Mouse (Mus musculus): ENCODE results near the gene Oas1f. TPM values are rescaled to one million over a fixed set of nuclear protein-coding genes. Genes with fewer than 3 reads are reported as not detected.
"Not testable (repeated sequence)": the region's sequence is repeated elsewhere in the genome, so short reads cannot be mapped to it uniquely, and the experiment has no call there.

Gene Oas1f
- polyA plus RNA-seq, 1 experiment, result not detected

DNA sequence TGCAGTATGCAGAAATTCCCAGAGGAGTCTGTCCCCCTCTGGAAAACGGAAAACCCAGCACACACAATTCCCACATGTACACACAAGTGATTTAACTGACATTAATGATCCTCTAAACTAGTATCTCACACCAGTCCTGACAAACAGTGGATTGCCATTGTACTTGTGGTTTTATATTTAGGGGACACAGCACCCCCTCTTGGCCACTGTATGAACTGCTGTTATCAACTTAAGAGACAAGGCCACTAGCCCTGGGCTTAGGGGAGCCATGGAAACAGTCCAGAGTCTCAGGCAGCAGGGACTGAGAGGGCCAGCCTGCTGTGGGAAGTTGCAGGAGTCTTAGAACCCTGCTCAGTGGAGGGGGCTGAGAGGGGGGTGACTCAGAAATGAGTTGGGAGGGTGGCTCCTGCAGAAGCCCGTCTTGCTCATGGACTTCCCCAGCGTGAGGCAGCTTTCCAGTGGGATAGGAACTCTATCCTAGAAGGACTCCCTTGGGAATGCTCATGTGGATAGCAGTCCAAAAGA lies 18.2 kb downstream of the Oas1f start:
- Histone ChIP-seq H3K4me1 (ENCODE audit: control insufficient read depth, insufficient read depth, low read length) (no peaks in the 10 kb centered on the region), H3K4me3 (ENCODE audit: insufficient read depth, low read depth, low read length) (no peak overlapping the region), H3K27ac (ENCODE audit: insufficient read depth, low read depth, low read length) (no peak overlapping the region)
- 68% methylated on average over 3 of the region's 3 CpGs for WGBS
- TF ChIP-seq CTCF (IDR thresholded peaks at IDR 0.05; ENCODE audit: insufficient read depth, low read depth, low read length), result no peak
- TF ChIP-seq POLR2A (IDR thresholded peaks at IDR 0.05; ENCODE audit: insufficient read depth, low read depth, low read length), result no peak

DNA sequence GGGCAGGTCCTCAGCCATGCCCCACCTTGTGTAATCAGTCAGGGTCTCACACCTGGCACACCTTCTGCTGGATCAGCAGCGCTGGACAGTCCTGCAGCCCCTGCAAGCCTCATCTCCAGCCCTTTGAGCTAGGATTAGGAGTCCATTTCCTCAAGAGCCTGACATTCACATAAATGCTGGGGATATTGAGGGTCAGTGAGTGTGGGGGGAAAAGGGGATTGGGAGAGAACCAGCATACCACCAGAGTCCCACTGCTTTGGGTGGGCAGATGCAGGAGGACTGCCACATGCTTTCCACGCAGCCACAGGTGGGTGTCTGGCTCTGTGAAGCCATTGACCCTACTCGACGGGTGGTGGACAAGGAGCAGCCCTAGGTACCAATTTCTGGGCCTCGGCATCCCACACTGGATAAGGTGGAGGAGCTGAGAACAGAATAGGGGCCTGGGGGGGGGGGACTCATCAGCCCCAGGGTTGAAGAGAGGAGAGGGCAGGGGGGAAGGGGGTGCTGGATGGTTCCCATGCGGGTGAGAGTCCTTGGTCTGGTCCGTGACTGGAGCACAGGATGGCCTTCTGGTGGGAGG lies 22.4 kb downstream of the Oas1f start:
- Histone ChIP-seq H3K4me1 (ENCODE audit: control insufficient read depth, insufficient read depth, low read length) (no peaks in the 10 kb centered on the region), H3K4me3 (ENCODE audit: insufficient read depth, low read depth, low read length) (no peak overlapping the region), H3K27ac (ENCODE audit: insufficient read depth, low read depth, low read length) (no peak overlapping the region)
- no peak for TF ChIP-seq CTCF (IDR thresholded peaks at IDR 0.05; ENCODE audit: insufficient read depth, low read depth, low read length)
- TF ChIP-seq POLR2A (IDR thresholded peaks at IDR 0.05; ENCODE audit: insufficient read depth, low read depth, low read length), result no peak
- WGBS, result 83% methylated on average over 7 of the region's 7 CpGs

DNA sequence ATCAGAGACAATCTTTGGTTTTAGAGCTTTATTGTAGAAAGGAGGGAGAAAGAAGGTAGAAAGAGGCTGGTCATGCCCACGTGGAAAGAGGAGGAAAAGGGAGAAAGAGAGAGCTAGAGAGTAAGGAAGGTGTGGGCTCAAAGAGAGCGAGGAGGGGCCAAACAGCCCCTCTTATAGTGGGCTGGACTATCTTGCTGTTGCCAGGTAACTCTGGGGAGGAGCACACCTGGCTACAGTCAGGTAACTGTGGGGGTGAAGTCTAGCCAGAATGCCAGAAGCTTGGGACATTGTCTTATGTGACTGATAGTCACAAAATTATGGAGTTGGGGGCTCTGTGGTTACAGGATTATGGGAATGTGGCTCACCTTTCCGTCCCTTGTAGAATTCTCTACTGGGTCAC lies 22.9 kb downstream of the Oas1f start:
- Histone ChIP-seq H3K27ac (ENCODE audit: insufficient read depth, low read depth, low read length) (no peak overlapping the region), H3K4me1 (ENCODE audit: control insufficient read depth, insufficient read depth, low read length) (no peaks in the 10 kb centered on the region), H3K4me3 (ENCODE audit: insufficient read depth, low read depth, low read length) (no peak overlapping the region)
- 69% methylated on average over 3 of the region's 3 CpGs for WGBS
- TF ChIP-seq CTCF (IDR thresholded peaks at IDR 0.05; ENCODE audit: insufficient read depth, low read depth, low read length), result no peak

DNA sequence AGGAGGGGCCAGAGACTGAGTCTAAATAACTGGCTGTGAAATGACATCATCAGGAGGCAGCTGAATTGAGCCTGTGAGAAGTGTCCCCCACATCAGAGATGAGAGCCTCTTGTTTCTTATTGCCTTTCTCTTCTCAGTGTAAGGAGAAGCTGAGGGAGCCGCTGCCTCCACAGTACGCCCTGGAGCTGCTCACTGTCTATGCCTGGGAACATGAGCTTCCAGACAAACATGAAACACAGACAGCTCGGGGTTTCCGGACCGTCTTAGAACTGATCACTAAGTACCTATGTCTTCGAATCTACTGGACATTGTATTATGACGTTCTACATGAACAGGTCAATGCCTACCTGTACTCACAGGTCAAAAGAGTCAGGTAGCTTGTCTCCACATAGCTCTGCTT lies 23.6 kb downstream of the Oas1f start:
- Histone ChIP-seq H3K27ac (ENCODE audit: insufficient read depth, low read depth, low read length) (no peak overlapping the region), H3K4me1 (ENCODE audit: control insufficient read depth, insufficient read depth, low read length) (no peaks in the 10 kb centered on the region), H3K4me3 (ENCODE audit: insufficient read depth, low read depth, low read length) (no peak overlapping the region)
- WGBS, result 66% methylated on average over 7 of the region's 7 CpGs
- TF ChIP-seq CTCF (IDR thresholded peaks at IDR 0.05; ENCODE audit: insufficient read depth, low read depth, low read length), result no peak
- TF ChIP-seq POLR2A (IDR thresholded peaks at IDR 0.05; ENCODE audit: insufficient read depth, low read depth, low read length), result no peak

DNA sequence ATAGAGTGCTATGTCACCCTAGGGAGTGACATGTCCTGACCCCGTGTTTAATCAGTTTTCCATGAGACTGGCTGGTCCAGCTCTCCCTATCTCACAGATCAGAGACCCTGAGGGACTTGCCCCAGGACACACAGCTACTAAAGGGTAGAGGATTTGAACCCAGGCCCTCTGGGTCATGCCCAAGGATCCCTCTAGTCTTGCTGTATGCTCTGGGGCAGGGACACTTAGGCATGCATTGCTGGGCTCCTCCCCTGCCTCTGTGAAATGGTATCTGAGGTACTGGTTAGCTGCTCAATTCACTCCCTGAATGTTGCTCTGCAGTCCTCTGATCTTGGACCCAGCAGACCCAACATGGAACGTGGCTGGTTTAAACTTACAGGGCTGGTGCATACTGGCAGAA lies 24.3 kb downstream of the Oas1f start:
- H3K4me1 ChIP-seq (ENCODE audit: control insufficient read depth, insufficient read depth, low read length), result no peaks in the 10 kb centered on the region
- no peak for TF ChIP-seq CTCF (IDR thresholded peaks at IDR 0.05; ENCODE audit: insufficient read depth, low read depth, low read length)
- TF ChIP-seq POLR2A (IDR thresholded peaks at IDR 0.05; ENCODE audit: insufficient read depth, low read depth, low read length), result no peak
- 54% methylated on average over 2 of the region's 2 CpGs for WGBS
- no peak overlapping the region for H3K4me3 ChIP-seq (ENCODE audit: insufficient read depth, low read depth, low read length)
- H3K27ac ChIP-seq (ENCODE audit: insufficient read depth, low read depth, low read length), result no peak overlapping the region

DNA sequence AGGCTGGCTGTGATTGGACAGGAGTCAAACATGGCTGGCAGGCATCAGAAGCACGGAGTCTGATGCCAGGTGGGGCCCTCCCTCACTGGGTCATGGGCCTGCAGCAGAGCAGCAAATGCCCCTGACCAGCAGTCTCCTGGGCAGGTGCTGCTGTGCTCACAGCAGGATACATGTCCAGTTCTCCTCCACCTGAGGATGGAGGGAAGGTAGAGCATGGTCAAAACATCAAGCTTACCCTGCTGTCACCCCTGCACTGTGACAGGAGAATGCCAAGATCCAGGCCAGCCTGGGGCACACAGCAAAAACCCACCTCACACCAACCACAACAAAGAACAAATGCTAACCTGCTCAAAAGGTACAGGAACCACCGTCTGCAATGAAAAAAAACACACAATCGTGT lies 29.7 kb downstream of the Oas1f start:
- 66% methylated on average over 2 of the region's 3 CpGs for WGBS
- not testable (repeated sequence) for H3K4me1 ChIP-seq (ENCODE audit: control insufficient read depth, insufficient read depth, low read length); H3K4me3 ChIP-seq (ENCODE audit: insufficient read depth, low read depth, low read length); H3K27ac ChIP-seq (ENCODE audit: insufficient read depth, low read depth, low read length)

DNA sequence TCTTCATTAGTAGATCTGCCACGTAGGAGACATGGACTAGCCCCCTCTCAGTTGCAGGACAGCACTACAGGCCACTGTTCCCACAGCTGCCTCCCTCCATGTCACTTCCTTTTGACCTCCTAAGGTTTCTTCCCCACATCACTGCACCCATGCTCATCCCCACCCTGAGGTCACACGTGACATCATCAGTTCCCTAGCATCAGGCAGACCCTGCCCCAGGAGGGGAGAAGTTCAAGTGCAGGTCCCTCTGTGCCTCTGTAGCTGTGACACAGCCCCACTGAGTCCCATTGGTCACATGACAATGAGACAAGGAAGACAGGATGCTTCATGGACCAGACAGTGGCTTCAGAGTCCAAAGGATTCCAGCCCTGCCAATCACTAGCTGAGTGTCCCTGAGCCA lies 30.2 kb downstream of the Oas1f start:
- H3K27ac ChIP-seq (ENCODE audit: insufficient read depth, low read depth, low read length); H3K4me3 ChIP-seq (ENCODE audit: insufficient read depth, low read depth, low read length); H3K4me1 ChIP-seq (ENCODE audit: control insufficient read depth, insufficient read depth, low read length): not testable (repeated sequence)
- WGBS, result 82% methylated on average over 2 of the region's 2 CpGs

DNA sequence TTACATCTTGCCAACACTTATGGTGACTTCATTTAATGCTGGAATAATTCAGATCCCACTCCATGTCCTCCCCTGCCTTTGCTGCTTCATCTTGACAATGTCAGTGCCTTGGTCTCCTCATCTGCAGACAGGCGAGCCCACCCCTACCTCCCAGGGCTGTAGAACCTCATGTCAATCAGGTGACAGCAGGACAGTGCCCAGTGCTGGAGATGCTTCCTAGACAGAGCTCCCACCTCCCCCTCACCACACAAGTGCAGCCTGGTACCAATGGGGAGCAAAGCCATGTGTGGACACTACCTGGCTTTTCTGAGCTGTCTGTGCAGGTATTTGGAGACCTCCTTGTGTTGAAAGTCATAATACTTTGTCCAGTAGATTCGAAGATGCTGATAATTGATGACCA lies 31.6 kb downstream of the Oas1f start:
- not testable (repeated sequence) for H3K27ac ChIP-seq (ENCODE audit: insufficient read depth, low read depth, low read length); H3K4me3 ChIP-seq (ENCODE audit: insufficient read depth, low read depth, low read length); H3K4me1 ChIP-seq (ENCODE audit: control insufficient read depth, insufficient read depth, low read length)
- WGBS, result 74% methylated on average over 2 of the region's 2 CpGs

DNA sequence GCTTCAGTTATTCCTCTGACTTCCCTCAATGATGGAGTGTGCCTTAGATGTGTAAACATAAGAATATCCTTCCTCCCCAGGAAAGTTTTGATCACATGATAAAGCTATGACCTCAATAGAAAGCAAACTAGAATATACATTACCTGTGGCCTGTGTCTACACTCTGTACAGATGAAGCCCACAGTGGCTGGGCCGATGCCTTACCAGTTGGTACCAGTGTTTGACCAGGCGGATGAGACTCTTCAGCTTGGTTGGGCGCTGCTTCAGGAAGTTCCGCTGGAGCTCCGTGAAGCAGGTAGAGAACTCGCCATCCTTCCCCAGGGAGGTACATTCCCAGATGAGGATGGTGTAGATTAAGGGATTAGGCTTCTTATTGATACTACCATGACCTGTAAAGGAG lies 34.5 kb downstream of the Oas1f start:
- 93% methylated on average over 6 of the region's 6 CpGs for WGBS
- not testable (repeated sequence) for H3K4me1 ChIP-seq (ENCODE audit: control insufficient read depth, insufficient read depth, low read length); H3K27ac ChIP-seq (ENCODE audit: insufficient read depth, low read depth, low read length); H3K4me3 ChIP-seq (ENCODE audit: insufficient read depth, low read depth, low read length)

DNA sequence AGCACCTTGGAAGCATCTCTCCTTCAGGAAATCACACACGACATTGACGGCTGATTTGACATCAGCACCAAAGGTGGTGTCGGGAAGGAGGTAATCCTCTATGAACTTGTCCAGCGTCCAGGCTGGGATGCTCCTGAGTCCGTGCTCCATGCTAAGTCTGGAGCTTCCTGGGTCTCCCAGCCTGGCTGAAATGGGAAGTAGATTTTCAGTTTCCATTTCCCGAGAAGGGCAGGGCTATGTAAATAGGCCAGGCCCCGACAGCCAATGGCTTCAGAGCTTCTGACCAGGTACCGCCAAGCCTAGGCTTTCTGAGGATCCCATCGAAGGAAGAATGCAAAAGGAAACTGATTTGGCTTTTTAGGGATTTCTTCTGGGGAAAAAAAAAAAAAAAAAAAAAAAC lies 40.2 kb downstream of the Oas1f start, which contains the start of gene Oas1g:
Gene Oas1g, minus strand, starts transcription at position 201 of the 400 bp plus-strand sequence.
- H3K4me3 ChIP-seq (ENCODE audit: insufficient read depth, low read depth, low read length); H3K27ac ChIP-seq (ENCODE audit: insufficient read depth, low read depth, low read length); H3K4me1 ChIP-seq (ENCODE audit: control insufficient read depth, insufficient read depth, low read length): not testable (repeated sequence)
- WGBS, result 37% methylated on average over 7 of the region's 9 CpGs
